Mouse (Mus musculus): ENCODE data around the gene Spint3.
A peak's percentile ranks its signal among the peaks of the same experiment; 100 is the strongest.

The Spint3 gene

GRCm38 (mm10) chr2:164551502-164551901, 21.8 kb downstream of the Spint3 start:
- ATAC-seq (ENCODE audit: insufficient number of reproducible peaks, low FRiP score, low TSS enrichment), result no peak

- no peak for ATAC-seq (ENCODE audit: insufficient number of reproducible peaks, low FRiP score, low TSS enrichment)
Observed at GRCm38 (mm10) chr2:164550895-164551269, 22.4 kb downstream of the Spint3 start.

GRCm38 (mm10) chr2:164549963-164550894, 23.0 kb downstream of the Spint3 start:
- ATAC-seq (ENCODE audit: insufficient number of reproducible peaks, low FRiP score, low TSS enrichment), result no peak

DNA sequence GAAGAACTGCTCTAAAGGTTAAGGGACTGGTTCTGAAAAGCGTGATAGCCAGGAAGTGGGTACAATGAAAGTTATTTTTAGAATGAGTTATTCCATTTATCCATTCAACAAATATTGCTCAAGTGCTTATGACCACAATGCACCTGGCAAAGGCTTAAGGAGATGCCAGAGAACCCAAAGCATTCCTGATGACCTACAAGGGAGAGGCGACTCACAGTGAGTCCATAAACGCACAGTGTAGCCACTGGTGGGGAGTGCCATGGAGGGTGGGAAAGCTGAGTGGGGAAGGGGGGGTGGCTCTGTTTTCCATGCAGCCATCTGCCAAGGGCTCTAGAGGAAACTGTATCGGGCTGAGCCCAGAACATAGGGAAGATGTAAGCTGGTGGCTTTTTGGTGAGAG, 23.9 kb downstream of the Spint3 start:
- no peak for ATAC-seq (ENCODE audit: insufficient number of reproducible peaks, low FRiP score, low TSS enrichment)

GRCm38 (mm10) chr2:164544454-164545097, 28.7 kb downstream of the Spint3 start:
- ATAC-seq (ENCODE audit: insufficient number of reproducible peaks, low FRiP score, low TSS enrichment), result no peak

GRCm38 (mm10) chr2:164543745-164544144, 29.5 kb downstream of the Spint3 start:
- no peak for ATAC-seq (ENCODE audit: insufficient number of reproducible peaks, low FRiP score, low TSS enrichment)

GRCm38 (mm10) chr2:164542598-164542997, 30.7 kb downstream of the Spint3 start:
- no peak for ATAC-seq (ENCODE audit: insufficient number of reproducible peaks, low FRiP score, low TSS enrichment)

DNA sequence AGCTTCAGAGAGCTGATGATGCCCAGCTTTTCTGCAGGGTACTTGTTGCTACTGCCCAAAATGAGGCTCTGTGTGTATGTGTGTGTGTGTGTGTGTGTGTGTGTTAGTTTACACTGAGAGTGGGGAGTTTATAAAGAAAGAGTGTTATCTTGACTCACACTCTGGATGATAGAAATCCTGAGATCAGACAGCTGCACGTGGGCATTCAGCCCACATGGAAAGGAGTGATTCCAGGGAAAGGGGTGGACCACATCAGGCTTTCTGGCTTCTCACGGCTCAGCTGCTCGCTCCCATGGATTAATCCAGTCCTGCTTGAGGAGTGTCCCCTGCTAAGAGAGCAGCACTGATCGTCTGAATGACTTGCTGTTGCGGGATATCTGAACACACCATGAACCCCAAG, 31.1 kb downstream of the Spint3 start:
- ATAC-seq (ENCODE audit: insufficient number of reproducible peaks, low FRiP score, low TSS enrichment), result no peak

GRCm38 (mm10) chr2:164540652-164541427, 32.4 kb downstream of the Spint3 start:
- no peak for ATAC-seq (ENCODE audit: insufficient number of reproducible peaks, low FRiP score, low TSS enrichment)

DNA sequence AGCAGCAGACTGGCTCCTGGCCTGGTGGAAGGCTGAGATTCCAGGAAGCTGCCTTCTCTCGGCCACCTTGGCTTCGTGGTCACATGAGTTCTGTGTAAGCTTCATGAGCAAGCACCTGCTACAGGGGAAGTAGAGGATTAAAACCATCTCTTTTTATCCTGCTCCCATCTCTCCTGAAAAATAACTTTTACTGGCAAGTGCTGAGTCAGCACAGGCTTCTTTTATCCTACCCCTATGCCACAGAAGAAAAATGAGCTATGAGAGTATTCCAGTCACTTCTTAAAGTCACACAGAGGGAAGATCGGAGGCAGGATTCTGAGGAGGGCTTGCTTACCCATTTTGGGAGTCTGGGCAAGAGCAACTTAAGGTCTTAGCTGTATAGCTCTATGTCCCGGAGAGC, 36.3 kb downstream of the Spint3 start:
- ATAC-seq (ENCODE audit: insufficient number of reproducible peaks, low FRiP score, low TSS enrichment), result no peak

- ATAC-seq (ENCODE audit: insufficient number of reproducible peaks, low FRiP score, low TSS enrichment), result no peak
Observed at GRCm38 (mm10) chr2:164534315-164534714, 38.9 kb downstream of the Spint3 start.

DNA sequence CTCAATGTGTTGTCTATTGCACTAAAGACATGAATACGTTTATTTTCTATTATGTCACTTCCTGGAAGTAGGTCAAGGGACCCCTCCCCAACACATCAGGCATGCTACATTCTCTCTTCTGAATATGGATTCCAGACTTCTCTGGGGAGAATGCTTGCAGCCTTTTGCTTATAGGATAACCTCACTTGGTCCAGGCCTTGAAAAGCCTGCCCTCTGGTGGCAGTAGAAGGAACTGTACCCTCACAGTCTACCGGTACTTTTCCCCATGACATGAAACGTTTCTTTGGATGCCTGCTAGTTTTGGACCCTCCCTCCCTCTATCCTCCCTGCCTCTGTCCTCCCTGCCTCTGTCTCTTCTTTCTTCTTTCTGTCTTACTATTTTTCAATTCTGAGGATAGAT, 42.1 kb downstream of the Spint3 start:
- peak; percentile 58; the same call in 1 of the 2 replicates for ATAC-seq (ENCODE audit: insufficient number of reproducible peaks, low FRiP score, low TSS enrichment)

- no peak for ATAC-seq (ENCODE audit: insufficient number of reproducible peaks, low FRiP score, low TSS enrichment)
Observed at GRCm38 (mm10) chr2:164528557-164528956, 44.7 kb downstream of the Spint3 start.

DNA sequence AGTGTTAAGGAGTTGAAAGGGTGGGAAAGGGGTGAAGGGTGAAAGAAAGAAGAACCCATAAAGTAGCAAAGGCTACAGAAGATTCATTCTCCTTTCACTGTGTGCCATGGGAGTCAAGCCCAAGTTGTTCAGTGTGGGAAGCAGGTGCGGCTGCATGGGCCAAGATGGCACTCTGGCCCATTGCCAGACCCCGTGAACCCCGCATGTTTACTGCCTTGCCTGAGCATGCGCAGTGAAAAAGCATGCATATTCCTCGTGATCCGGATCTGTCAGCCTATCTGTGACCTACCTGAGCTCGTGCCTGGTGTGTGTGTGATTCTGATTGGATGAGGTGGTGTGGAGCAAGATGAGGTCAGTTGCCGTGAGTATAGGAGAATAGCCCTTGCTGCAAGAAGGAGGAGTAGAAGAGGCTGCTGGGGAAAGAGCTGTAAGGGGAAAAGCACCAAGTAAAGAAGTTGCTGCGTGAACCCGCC, 49.9 kb downstream of the Spint3 start:
- ATAC-seq (ENCODE audit: insufficient number of reproducible peaks, low FRiP score, low TSS enrichment), result no peak

DNA sequence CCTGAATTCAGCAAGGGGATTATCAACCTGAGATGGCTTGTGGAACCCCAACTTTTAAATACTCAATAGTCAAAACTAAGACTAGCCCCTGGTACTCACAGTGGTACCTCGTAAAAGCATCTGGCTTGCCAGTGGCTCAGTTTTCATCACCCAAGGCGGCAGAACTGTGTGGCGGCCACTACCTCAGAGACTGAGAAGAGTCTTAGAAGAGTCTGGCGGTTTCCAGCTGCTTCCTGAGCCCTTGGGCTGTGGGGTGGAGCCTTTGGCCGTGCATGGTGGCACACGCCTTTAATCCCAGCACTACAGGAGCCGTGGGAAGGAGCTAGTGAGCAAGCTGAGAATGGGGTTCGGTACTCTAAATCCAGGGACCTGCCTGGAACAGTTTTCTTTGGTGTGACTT, 51.0 kb downstream of the Spint3 start:
- ATAC-seq (ENCODE audit: insufficient number of reproducible peaks, low FRiP score, low TSS enrichment), result no peak

DNA sequence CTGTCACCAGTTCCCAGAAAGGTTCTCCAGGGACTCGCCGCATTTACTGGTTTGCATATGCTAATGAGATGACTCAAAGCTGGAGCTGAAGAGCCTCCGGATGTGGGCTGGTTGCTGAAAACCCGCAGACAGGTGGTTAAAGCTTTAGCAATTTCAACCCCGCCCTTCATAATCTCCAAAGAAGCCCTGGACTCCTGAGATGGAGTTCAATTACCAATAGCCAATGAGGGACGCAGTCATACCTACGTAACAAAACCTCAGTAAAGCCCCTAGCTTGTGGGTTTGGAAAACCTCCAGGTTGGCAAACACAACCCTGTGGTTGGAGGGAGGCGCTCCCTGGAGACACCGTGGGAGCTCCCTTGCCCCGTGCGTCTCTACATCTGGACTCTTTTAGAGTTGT, 51.4 kb downstream of the Spint3 start:
- ATAC-seq (ENCODE audit: insufficient number of reproducible peaks, low FRiP score, low TSS enrichment), result no peak

DNA sequence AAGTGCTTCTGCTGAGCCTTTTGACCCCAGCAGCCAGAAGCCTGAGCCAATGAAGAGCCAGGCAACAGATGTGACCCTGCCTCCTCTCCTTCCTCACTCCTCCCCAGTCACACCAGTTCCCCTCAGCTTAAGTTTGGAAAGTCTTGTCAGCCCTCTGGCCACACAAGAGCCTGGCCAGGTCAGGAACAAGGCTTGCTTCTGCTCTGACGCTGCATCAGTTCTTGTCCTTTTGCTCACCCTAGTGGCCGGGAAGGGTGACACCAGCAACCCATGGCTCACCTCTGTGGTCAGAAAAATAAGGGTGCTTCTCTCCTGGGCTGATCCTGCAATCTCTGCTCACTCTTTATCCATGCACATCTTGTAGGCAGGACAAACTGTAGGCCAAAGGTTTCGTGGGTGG, 52.5 kb downstream of the Spint3 start:
- ATAC-seq (ENCODE audit: insufficient number of reproducible peaks, low FRiP score, low TSS enrichment), result no peak
